26 mouse cellular contexts compared by ENCODE assay signal in genomic region chr6:77185751-77186150, GRCm38 (mm10). TPM values are rescaled to one million over a fixed set of nuclear protein-coding genes. Genes with fewer than 3 reads are reported as not detected.
A peak's percentile ranks its signal among the peaks of the same experiment; 100 is the strongest.
DNase-seq lines count a peak whose midpoint lies in the region; ATAC-seq and TF ChIP-seq lines count a peak whose summit lies in the region.
"Had no signal": no experiment of that assay in that cellular context is flagged by ENCODE, and none has a peak within 500 bp of the region (broad histone marks: within the 10 kb centered on the region; RNA-seq: fewer than 3 reads in every experiment).

No protein-coding gene starts in this region.

- H3K4me3 ChIP-seq in left cerebral cortex, adult 2 months, result no peak overlapping the region
- H3K4me3 ChIP-seq: embryonic facial prominence, embryonic 12.5 days; embryonic facial prominence, embryonic 15.5 days; hindbrain, embryonic 12.5 days; hindbrain, embryonic 15.5 days had no signal

- H3K27ac ChIP-seq in left cerebral cortex, adult 2 months, result 0 out of 2 replicates have a peak overlapping the region, but pooled peaks have one; percentile 5
- H3K27ac ChIP-seq: embryonic facial prominence, embryonic 12.5 days; embryonic facial prominence, embryonic 15.5 days; hindbrain, embryonic 12.5 days; hindbrain, embryonic 15.5 days had no signal

- intact Hi-C loops in left cerebral cortex, adult 2 months (cut with DNase I), result no loop called here

- DNase-seq in cerebellum, postnatal 4 days (ENCODE audit: low spot score in 2 of 2), result no peak
- DNase-seq in cerebellum, adult 9-11 months, result peak; percentile 15
- no peak for DNase-seq in cerebellum, adult 11 months
- DNase-seq in left cerebral cortex, adult 2 months (ENCODE audit: extremely low spot score in 1 of 2, low spot score in 2 of 2), result no peak
- DNase-seq in left cerebral cortex, adult 8-10 months (ENCODE audit: low spot score in 2 of 2), result no peak
- DNase-seq: adrenal gland, postnatal 10 days; adrenal gland, postnatal 36 days; forebrain, postnatal 0 days; gastrocnemius, postnatal 10 days; gastrocnemius, postnatal 36 days; heart, adult 11 months; kidney, adult 2 months had no signal

- TF ChIP-seq CTCF in left cerebral cortex, adult 2 months (IDR thresholded peaks at IDR 0.05), result no peak

- ATAC-seq in cerebellum, adult (ENCODE audit: insufficient number of reproducible peaks, low FRiP score, low TSS enrichment), result peak; percentile 47; the same call in 1 of the 2 replicates
- ATAC-seq: activated CD4-positive, CD25-positive, alpha-beta regulatory T cell, adult 4 months; forebrain, embryonic 14.5 days; intestine, postnatal 0 days had no signal

RNA-seq across cellular contexts. Expression of gene Lrrtm1, which starts 56.7 kb away (rescaled TPM):
- total RNA-seq in left cerebral cortex, adult 2 months (2021), result 10 to 100 TPM; 65.4 to 66.5 TPM
- total RNA-seq in left cerebral cortex, adult 8-10 months (2022), result 10 to 100 TPM; 38.6 to 50.3 (median 43.4) TPM
- total RNA-seq: common myeloid progenitor, adult 5-6 weeks; ES-E14; gastrocnemius, adult 18-20 months; gastrocnemius, postnatal 36 days; heart, adult 8-10 months; heart, postnatal 25 days; hematopoietic stem cell, adult 5-6 weeks had no signal
